Mouse (Mus musculus) skeletal muscle tissue, adult 2 months (tissue): ENCODE data around the gene Csf2.
A peak's percentile ranks its signal among the peaks of the same experiment; 100 is the strongest.
"Not testable (repeated sequence)": the region's sequence is repeated elsewhere in the genome, so short reads cannot be mapped to it uniquely, and the experiment has no call there.

Experiments used
- DNase-seq: peaks from one replicate; pipeline ENCODE4 v3.0.0-alpha.2; 2012; ENCODE audit warnings: low read depth, low spot score

Csf2 gene

GRCm38 (mm10) chr11:54248940-54249717 is at the start of gene Csf2:
Csf2 (minus strand) TSS chr11:54249667.
- no peak for DNase-seq

DNA sequence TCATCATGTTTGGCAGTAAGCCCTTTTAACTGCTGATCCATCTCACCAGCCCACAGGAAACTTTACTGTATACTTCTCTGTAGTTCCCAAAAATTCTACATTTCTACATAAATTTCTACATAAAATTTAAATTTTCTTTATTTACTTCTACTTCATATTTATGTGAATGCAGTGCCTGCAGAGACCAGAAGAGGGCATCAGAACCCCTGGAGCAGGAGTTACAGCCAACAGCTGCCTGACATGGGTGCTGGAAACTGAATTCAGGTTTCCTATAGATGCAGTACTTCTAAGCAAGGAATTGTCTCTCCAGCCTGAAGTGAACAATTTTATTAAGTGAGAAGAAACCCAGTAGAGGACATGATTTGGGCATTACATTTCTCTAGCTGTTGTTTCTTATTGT is 49.3 kb upstream of the Csf2 start:
- no peak for DNase-seq

DNA sequence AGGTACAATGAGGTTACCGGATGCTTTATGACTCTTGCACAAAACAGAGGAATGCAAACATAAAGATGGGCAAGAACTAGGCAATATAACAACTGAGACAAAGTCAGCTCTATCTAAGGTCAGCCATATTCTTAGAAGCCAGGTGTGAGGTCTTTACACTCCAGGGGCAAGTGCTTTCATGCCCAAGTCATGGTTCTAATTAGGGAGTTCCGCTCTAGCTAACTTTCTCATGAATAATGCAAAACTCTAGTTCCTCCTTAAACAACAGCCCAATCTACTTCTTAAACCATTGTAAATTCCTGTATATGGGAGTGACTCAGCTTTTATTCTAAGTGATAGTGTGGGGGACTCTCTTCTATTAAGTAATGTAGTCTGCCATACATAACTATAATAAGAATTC is 48.0 kb upstream of the Csf2 start:
- DNase-seq = not testable (repeated sequence)

GRCm38 (mm10) chr11:54296734-54297133 is 47.3 kb upstream of the Csf2 start:
- DNase-seq = no peak

- DNase-seq = no peak
Observed at GRCm38 (mm10) chr11:54295971-54296370, 46.5 kb upstream of the Csf2 start.

- DNase-seq = no peak
Observed at GRCm38 (mm10) chr11:54293980-54294807, 44.7 kb upstream of the Csf2 start.

DNA sequence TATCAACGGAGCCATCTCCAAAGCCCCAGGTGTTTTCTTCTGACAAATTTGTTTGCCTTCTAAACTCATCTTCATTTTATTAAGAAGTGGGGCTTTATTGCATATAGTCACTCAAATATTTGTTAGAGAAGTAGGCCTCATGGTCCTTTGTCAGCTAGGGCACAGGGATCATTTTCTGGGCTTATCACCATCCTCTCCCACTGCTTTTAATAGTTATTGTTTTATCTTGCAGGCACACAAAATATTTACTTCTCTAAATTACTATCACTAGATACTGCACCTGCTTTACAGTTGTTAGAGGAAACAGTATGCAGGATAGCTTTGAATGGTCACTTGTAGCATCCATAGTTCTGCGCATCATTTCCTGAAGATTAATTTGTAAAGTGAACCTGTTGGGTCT is 42.7 kb upstream of the Csf2 start:
- DNase-seq = no peak

GRCm38 (mm10) chr11:54287821-54288453 is 38.5 kb upstream of the Csf2 start:
- no peak for DNase-seq

DNA sequence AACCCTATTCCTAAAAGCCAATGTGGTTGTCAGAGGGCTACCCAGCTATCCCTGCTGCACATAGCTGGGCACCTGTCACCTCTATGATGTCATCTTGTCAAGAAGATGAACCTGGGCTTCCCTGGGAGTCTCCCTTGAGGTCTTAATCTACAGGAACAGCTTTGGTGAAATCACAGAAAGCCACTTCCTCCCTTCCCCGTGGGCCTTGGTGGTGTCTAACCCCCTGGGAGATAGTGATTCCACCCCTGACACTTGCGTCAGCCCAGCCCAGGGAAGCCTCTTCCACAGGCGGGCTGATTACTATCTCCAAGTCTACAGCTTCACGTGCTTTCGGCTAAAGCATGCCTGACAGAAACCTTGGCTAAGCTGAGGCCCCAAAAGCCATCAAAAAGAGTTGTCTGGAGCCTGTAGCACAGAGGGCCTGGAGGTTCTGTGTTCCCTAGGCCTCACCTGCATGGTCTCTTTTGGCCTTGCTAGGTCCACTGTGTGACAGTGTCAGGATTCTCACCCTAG is 22.0 kb upstream of the Csf2 start:
- no peak for DNase-seq

DNA sequence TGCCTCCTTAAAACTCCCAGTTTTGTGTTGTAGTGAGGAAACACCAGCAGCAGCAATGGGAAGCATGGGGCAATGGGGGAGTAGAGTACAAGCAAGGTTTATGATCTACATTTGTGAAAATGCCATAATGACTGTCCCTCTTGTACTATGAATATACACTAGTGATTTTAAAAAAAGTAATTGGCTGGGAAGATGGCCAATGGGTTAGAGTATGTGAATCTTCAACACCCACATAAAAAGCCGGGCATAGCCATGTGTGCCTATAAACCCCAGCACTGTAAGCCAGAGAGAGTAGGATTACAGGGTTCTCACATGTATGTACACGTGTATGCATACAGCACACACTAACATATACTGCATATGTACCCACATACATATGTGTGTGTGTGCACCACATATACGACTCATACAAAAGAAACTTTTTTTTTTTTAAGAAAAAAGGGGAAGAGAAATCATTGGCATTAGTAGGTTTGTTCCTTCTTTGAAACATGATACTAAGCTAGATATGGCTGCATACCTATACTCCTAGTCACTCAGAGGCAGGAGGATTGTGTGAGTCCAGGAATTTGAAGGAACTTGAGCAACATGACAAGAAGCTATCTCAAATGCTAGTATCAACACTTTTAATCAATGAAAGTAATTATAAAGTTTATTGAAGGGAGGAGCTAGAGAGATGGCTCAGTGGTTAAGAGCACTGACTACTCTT is 19.9 kb upstream of the Csf2 start:
- DNase-seq = no peak

DNA sequence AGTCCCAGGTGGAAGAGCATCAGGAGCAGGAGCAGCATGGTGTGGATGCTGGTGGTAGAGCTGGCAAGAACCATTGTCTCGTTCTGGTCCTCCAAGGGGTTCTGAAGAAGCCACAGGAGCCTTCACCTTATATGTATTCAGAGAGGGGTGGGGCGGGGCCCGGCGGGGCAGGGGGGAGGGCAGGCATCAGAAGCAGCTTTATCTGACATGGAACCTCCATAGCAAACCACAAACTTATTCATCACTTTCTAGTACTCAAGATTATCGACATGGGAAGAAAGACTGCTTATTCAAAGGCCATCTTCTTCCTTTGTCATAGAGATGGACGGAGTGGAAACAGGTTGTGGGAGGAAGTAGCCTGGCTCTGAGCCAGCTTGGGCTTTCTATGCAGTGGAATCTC is 17.7 kb upstream of the Csf2 start, which contains the start of gene Il3:
Gene Il3, minus strand, starts transcription at position 101 of the 400 bp plus-strand sequence.
- no peak for DNase-seq

DNA sequence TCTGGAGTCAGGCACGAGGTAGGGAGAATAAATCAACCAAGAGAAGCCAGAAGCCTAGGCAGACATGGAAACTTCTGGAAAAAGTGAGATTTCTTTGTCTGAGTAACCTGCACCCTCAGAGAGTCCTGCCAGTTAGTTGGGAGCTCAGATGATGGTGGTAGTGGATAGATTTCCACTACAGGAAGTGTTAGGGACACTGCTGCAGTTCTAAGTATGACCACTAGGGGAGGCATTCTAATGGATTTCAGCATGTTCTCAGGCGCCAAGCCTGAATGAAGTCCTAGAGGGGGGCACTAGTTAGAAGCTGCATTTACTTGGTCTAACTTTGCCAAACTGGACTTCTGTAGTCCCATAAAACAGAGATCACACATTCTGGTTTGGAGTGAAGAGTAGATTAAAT is 15.1 kb upstream of the Csf2 start:
- DNase-seq = peak; percentile 46

- no peak for DNase-seq
Observed at GRCm38 (mm10) chr11:54263405-54264031, 14.1 kb upstream of the Csf2 start.

DNA sequence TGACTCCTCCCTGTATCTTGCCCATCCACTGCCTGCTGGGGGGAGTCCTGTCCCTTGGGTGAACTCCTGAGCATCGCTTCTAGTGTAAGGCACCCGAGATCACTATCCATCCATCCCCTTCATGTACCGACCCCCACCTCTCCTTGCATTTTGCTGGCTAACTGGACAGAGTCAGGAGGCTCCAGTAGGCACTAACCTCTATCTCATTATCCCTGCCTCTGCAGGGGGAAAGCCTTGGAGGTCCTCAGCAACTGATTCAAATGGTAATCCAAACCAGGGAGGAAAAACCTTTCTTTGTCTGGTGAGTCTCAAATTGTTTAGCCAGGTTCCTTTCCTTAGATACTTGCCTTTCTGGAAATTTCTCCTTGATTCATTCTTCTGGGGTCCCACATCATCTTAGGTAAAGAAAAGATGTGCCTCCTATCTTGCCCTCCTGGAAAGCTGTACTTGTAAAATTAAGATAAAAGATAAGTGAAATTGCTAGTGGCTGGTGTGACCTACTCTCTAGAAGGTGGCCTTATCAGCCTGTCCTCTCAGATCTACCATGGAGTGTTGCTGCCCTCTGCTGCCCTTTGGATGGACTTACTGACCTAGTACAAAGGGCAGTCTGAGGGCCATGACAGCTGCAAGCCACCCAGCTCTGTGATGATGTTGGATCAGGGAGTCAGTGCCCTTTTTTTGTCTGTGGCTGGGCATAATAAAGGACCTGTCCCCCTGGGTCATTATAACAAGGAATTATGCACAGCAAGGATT is 7.3 kb upstream of the Csf2 start:
- peak; percentile 83 for DNase-seq

GRCm38 (mm10) chr11:54254114-54254513 is 4.6 kb upstream of the Csf2 start:
- DNase-seq = peak; percentile 28

GRCm38 (mm10) chr11:54250575-54250974 is 1.1 kb upstream of the Csf2 start:
- DNase-seq = no peak

- DNase-seq = no peak
Observed at GRCm38 (mm10) chr11:54249748-54250147, 281 bp upstream of the Csf2 start.

GRCm38 (mm10) chr11:54247251-54247950 is 2.1 kb downstream of the Csf2 start:
- DNase-seq = no peak

DNA sequence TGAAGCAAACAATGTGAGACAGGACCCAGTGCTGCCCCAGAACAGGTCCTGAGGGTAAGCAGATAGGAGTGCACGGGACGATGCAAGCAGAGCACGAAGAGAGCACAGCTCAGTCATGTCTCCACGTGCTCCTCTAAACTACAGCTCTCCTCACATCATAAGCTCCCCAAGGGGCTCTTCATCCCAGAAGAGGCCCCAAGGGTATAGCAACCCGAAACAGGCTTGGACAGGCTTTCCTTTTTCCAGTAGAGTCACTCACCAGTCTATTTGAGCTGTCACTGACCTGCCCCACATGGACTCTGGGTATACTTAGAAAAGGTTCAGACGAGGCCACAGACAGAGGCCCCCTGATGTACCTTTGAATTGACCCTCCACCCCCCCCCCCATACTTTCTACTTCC is 5.0 kb downstream of the Csf2 start:
- DNase-seq = no peak

DNA sequence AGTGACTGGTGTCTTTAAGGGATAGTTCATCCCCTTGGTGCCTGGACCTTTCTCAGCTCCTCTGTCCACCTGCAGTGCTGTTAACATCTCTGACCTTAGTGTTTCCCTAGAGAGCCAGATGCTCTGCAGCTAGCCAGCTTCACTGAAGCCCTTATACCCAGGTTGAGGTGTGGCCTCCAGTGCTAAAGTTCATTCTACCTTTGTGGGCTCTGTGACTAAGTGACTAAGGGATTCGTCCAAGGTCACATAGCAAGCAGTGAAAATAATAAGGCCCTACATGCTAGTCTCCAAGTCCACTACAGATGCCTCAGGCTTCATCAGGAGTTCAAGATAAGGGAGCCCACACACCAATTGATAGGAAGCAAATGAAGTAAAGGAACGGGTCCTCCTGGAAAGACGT is 7.0 kb downstream of the Csf2 start:
- DNase-seq = no peak
